Mouse (Mus musculus) heart, embryonic 15.5 days (tissue): ENCODE measurements around the gene Ube2e1. TPM values are rescaled to one million over a fixed set of nuclear protein-coding genes. Genes with fewer than 3 reads are reported as not detected.
A peak's percentile ranks its signal among the peaks of the same experiment; 100 is the strongest.
"Not testable (repeated sequence)": the region's sequence is repeated elsewhere in the genome, so short reads cannot be mapped to it uniquely, and the experiment has no call there.

Experiments
- ATAC-seq: fragments of 200-750 bp; cut with Nextera tagmentation; replicated peaks from 2 replicates; pipeline ENCODE4 v1.8.0; 2017; ENCODE audit warnings: low read depth, moderate TSS enrichment; ENCODE audit not compliant: insufficient number of reproducible peaks, insufficient read depth, low FRiP score
- H3K27ac ChIP-seq: fragments of 300-500 bp; sonication (generic); 2 replicates; pipeline ENCODE4 v1.5.1; 2015; ENCODE audit warnings: mild to moderate bottlenecking, inconsistent platforms
- H3K27me3 ChIP-seq: fragments of 300-500 bp; sonication (generic); 2 replicates; pipeline ENCODE4 v1.6.1; 2015; ENCODE audit warnings: inconsistent platforms
- H3K36me3 ChIP-seq: fragments of 300-500 bp; sonication (generic); 2 replicates; pipeline ENCODE4 v1.6.1; 2015; ENCODE audit warnings: mild to moderate bottlenecking, inconsistent platforms
- H3K4me1 ChIP-seq: fragments of 300-500 bp; sonication (generic); replicated peaks from 2 replicates; pipeline ENCODE4 v1.6.1; 2015; ENCODE audit warnings: inconsistent platforms
- H3K4me2 ChIP-seq: fragments of 300-500 bp; sonication (generic); 2 replicates; pipeline ENCODE4 v1.6.1; 2015; ENCODE audit warnings: inconsistent platforms, mild to moderate bottlenecking, moderate library complexity
- H3K4me3 ChIP-seq: fragments of 300-500 bp; sonication (generic); 2 replicates; pipeline ENCODE4 v1.5.1; 2015; ENCODE audit warnings: mild to moderate bottlenecking, inconsistent platforms
- H3K9ac ChIP-seq: fragments of 300-500 bp; sonication (generic); 2 replicates; pipeline ENCODE4 v1.6.1; 2015; ENCODE audit warnings: mild to moderate bottlenecking, inconsistent platforms
- H3K9me3 ChIP-seq: fragments of 300-500 bp; sonication (generic); replicated peaks from 2 replicates; pipeline ENCODE4 v1.6.1; 2016; ENCODE audit warnings: inconsistent platforms
- WGBS: fragments of 180-500 bp; shearing (Covaris S2); methylation state at CpG from one replicate; pipeline ENCODE4 v1.1.7; 2015; ENCODE audit warnings: mixed read lengths; 5-methylcytosine and 5-hydroxymethylcytosine counted together
- polyA plus RNA-seq: library from polyadenylated mRNA; unstranded; fragments of >200 nt; fragmentation: Nextera tagmentation; extraction: Ambion mirVana; gene quantifications from 2 replicates; pipeline ENCODE4 v1.2.1, GENCODE M21; 2015

The Ube2e1 gene
- polyA plus RNA-seq, 1 experiment from 2014 or later = 52.7 TPM

- Histone ChIP-seq H3K27ac (no peak overlapping the region), H3K4me2 (no peak overlapping the region), H3K9me3 (no peaks in the 10 kb centered on the region), H3K4me1 (peaks cover 4% of the 10 kb centered on the region), H3K36me3 (peaks cover 12% of the 10 kb centered on the region; the same call in 1 of the 2 replicates), H3K4me3 (no peak overlapping the region), H3K27me3 (no peaks in the 10 kb centered on the region), H3K9ac (no peak overlapping the region)
- 72% methylated on average over 2 of the region's 2 CpGs for WGBS
- ATAC-seq = no peak
These were observed 47.1 kb downstream of the Ube2e1 start for GRCm38 (mm10) chr14:18284581-18284980.

GRCm38 (mm10) chr14:18280375-18280774 is 51.3 kb downstream of the Ube2e1 start:
- 88% methylated on average over 5 of the region's 5 CpGs for WGBS

GRCm38 (mm10) chr14:18274526-18274925 is 57.1 kb downstream of the Ube2e1 start:
- Histone ChIP-seq H3K27ac (no peak overlapping the region), H3K9me3 (no peaks in the 10 kb centered on the region), H3K27me3 (no peaks in the 10 kb centered on the region), H3K4me3 (no peak overlapping the region), H3K36me3 (peaks cover 24% of the 10 kb centered on the region), H3K4me2 (no peak overlapping the region), H3K9ac (no peak overlapping the region), H3K4me1 (peaks cover 7% of the 10 kb centered on the region; the same call in 1 of the 2 replicates)
- no peak for ATAC-seq
- WGBS = 74% methylated on average over 1 of the region's 1 CpGs

More at GRCm38 (mm10) chr14:18280375-18280774, 51.3 kb downstream of the Ube2e1 start:
- no peaks in the 10 kb centered on the region for H3K9me3 ChIP-seq
- H3K4me3 ChIP-seq = no peak overlapping the region
- no peak overlapping the region for H3K27ac ChIP-seq
- H3K36me3 ChIP-seq = peaks cover 36% of the 10 kb centered on the region
- no peak for ATAC-seq
- H3K4me2 ChIP-seq = no peak overlapping the region
- no peaks in the 10 kb centered on the region for H3K4me1 ChIP-seq
- no peak overlapping the region for H3K9ac ChIP-seq
- H3K27me3 ChIP-seq = no peaks in the 10 kb centered on the region

GRCm38 (mm10) chr14:18271666-18272065 is 60.0 kb downstream of the Ube2e1 start:
- peaks cover 10% of the 10 kb centered on the region; the same call in 1 of the 2 replicates for H3K4me1 ChIP-seq
- H3K9me3 ChIP-seq = no peaks in the 10 kb centered on the region
- no peaks in the 10 kb centered on the region for H3K27me3 ChIP-seq
- H3K36me3 ChIP-seq = peaks cover 19% of the 10 kb centered on the region
- H3K4me3 ChIP-seq = peak overlapping the region; percentile 76
- peak overlapping the region; percentile 68 for H3K9ac ChIP-seq
- ATAC-seq = no peak
- H3K4me2 ChIP-seq = peak overlapping the region; percentile 70
- 4% methylated on average over 7 of the region's 7 CpGs for WGBS
- peak overlapping the region; percentile 83 for H3K27ac ChIP-seq

- Histone ChIP-seq H3K36me3 (peaks cover 23% of the 10 kb centered on the region), H3K27ac (peak within 1 kb of the TSS; percentile 85), H3K4me1 (peaks cover 10% of the 10 kb centered on the region; the same call in 1 of the 2 replicates), H3K9ac (peak within 1 kb of the TSS; percentile 89), H3K4me2 (peak within 1 kb of the TSS; percentile 70), H3K4me3 (peak within 1 kb of the TSS; percentile 76), H3K9me3 (no peaks in the 10 kb centered on the region), H3K27me3 (no peaks in the 10 kb centered on the region)
- ATAC-seq = peak; percentile 100
- under 1% methylated on average over 78 of the region's 78 CpGs for WGBS
These were observed 60.9 kb downstream of the Ube2e1 start, which contains the start of the genes Nkiras1 and Rpl15 for GRCm38 (mm10) chr14:18270529-18271441. Gene Nkiras1, plus strand, starts transcription at chr14:18271136. Gene Rpl15, minus strand, starts transcription at chr14:18271391.

GRCm38 (mm10) chr14:18269947-18270528 is 61.6 kb downstream of the Ube2e1 start:
- H3K4me2 ChIP-seq = peak overlapping the region; percentile 69
- H3K4me1 ChIP-seq = peaks cover 10% of the 10 kb centered on the region; the same call in 1 of the 2 replicates
- peak overlapping the region; percentile 89 for H3K9ac ChIP-seq
- peak overlapping the region; percentile 85 for H3K27ac ChIP-seq
- under 1% methylated on average over 24 of the region's 24 CpGs for WGBS
- H3K4me3 ChIP-seq = peak overlapping the region; percentile 76
- not testable (repeated sequence) for H3K9me3 ChIP-seq, H3K27me3 ChIP-seq, ATAC-seq
- H3K36me3 ChIP-seq = peaks cover 23% of the 10 kb centered on the region

- peaks cover 20% of the 10 kb centered on the region for H3K36me3 ChIP-seq
- 23% methylated on average over 4 of the region's 4 CpGs for WGBS
- no peak overlapping the region for H3K9ac ChIP-seq
- no peaks in the 10 kb centered on the region for H3K9me3 ChIP-seq
- no peak overlapping the region for H3K4me3 ChIP-seq
- H3K27ac ChIP-seq = peak overlapping the region; percentile 16; the same call in 1 of the 2 replicates
- peaks cover 6% of the 10 kb centered on the region for H3K4me1 ChIP-seq
- H3K27me3 ChIP-seq = no peaks in the 10 kb centered on the region
- no peak overlapping the region for H3K4me2 ChIP-seq
- ATAC-seq = no peak
These were observed 68.2 kb downstream of the Ube2e1 start for GRCm38 (mm10) chr14:18263427-18263826.

- Histone ChIP-seq H3K9me3 (no peaks in the 10 kb centered on the region), H3K4me2 (no peak overlapping the region), H3K27ac (no peak overlapping the region), H3K4me3 (no peak overlapping the region), H3K4me1 (peaks cover 6% of the 10 kb centered on the region), H3K9ac (no peak overlapping the region), H3K36me3 (no peaks in the 10 kb centered on the region), H3K27me3 (no peaks in the 10 kb centered on the region)
- WGBS = 82% methylated on average over 3 of the region's 3 CpGs
- no peak for ATAC-seq
These were observed 70.5 kb downstream of the Ube2e1 start for GRCm38 (mm10) chr14:18261203-18261602.

- Histone ChIP-seq H3K9ac (no peak overlapping the region), H3K27me3 (no peaks in the 10 kb centered on the region), H3K36me3 (no peaks in the 10 kb centered on the region), H3K4me3 (no peak overlapping the region), H3K4me2 (no peak overlapping the region), H3K4me1 (peaks cover 2% of the 10 kb centered on the region; the same call in 1 of the 2 replicates), H3K9me3 (no peaks in the 10 kb centered on the region), H3K27ac (no peak overlapping the region)
- 74% methylated on average over 21 of the region's 21 CpGs for WGBS
- no peak for ATAC-seq
These were observed 89.0 kb downstream of the Ube2e1 start for GRCm38 (mm10) chr14:18242638-18243130.

- no peak overlapping the region for H3K4me3 ChIP-seq
- peaks cover 8% of the 10 kb centered on the region; the same call in 1 of the 2 replicates for H3K4me1 ChIP-seq
- no peaks in the 10 kb centered on the region for H3K36me3 ChIP-seq
- no peaks in the 10 kb centered on the region for H3K27me3 ChIP-seq
- H3K9me3 ChIP-seq = no peaks in the 10 kb centered on the region
- ATAC-seq = no peak
- H3K4me2 ChIP-seq = no peak overlapping the region
- WGBS = 76% methylated on average over 4 of the region's 4 CpGs
- no peak overlapping the region for H3K27ac ChIP-seq
- H3K9ac ChIP-seq = no peak overlapping the region
These were observed 89.9 kb downstream of the Ube2e1 start for GRCm38 (mm10) chr14:18241786-18242185.

- Histone ChIP-seq H3K4me3 (no peak overlapping the region), H3K9me3 (no peaks in the 10 kb centered on the region), H3K9ac (no peak overlapping the region), H3K4me2 (no peak overlapping the region), H3K36me3 (no peaks in the 10 kb centered on the region), H3K27me3 (no peaks in the 10 kb centered on the region), H3K4me1 (peaks cover 8% of the 10 kb centered on the region; the same call in 1 of the 2 replicates), H3K27ac (no peak overlapping the region)
- 57% methylated on average over 7 of the region's 7 CpGs for WGBS
- ATAC-seq = no peak
These were observed 91.5 kb downstream of the Ube2e1 start for GRCm38 (mm10) chr14:18240132-18240531.
